Mouse (Mus musculus): ENCODE measurements around the gene 1700123O20Rik.

1700123O20Rik gene

GRCm38 (mm10) chr14:54686063-54686521, at the start of gene 1700123O20Rik:
1700123O20Rik (plus strand) TSS chr14:54686216.
- DNase-seq (ENCODE audit: low read depth, low spot score) = peak; percentile 77

- DNase-seq (ENCODE audit: low read depth, low spot score) = no peak
Observed at GRCm38 (mm10) chr14:54636954-54637353, 49.1 kb upstream of the 1700123O20Rik start.

DNA sequence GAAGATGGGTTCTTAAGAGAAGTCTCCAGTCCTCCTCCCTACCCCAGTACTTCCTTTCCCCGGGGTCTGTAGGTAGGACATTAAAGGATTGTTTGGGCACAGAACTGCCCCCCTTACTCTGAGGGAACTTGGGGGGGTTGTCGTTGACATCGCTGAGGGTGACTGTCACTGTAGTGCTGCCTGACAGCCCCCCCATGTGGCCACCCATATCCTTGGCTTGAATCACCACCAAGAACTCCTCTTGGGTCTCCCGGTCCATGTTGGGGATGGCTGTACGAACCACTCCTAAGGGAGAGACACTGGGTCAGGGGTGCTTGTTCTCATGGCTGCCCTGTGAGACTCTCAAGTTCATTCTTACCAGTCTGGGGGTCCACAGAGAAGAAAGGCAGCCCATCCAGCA, 47.8 kb upstream of the 1700123O20Rik start:
- DNase-seq (ENCODE audit: low read depth, low spot score) = no peak

DNA sequence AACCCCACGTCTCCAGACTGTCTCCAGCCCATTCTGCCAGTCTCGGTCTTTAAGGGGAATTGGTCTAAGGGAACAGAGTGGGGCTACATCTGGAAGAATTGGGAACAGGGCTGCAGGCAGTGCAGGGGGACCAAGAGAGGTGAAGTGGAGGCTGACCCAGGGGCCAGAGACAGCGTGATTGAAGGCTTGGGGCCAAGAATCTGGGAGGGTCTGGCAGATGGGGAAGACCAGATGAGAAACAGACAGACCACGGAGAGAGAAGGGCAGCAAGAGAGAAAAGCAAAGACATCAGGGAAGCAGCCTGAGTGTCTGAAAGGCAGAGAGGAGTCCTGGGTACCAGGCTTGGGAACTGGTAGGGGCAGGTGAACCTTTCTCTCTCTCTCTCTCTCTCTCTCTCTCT, 45.9 kb upstream of the 1700123O20Rik start:
- no peak for DNase-seq (ENCODE audit: low read depth, low spot score)

DNA sequence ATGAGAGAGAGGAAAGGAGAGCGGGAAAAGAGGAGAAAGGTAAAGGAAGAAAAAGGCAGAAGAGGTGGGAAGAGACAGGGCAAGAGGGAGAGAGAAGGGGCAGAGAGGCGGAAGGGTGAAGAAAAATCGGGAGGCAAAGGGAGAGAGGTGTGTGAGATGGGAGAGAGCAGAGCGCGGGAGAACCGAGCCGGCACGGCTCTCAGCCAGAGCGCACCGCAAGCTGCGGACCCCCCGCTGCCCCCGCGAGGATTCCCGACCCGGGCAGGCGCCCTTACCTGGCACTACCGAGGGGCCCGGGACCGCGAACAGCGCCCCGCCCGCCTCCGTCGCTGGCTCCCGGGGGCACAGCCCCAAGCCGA, 45.1 kb upstream of the 1700123O20Rik start, which contains the start of gene Gm17606:
Gene Gm17606 (plus strand): TSS at position 7 of the 359 bp plus-strand sequence.
- no peak for DNase-seq (ENCODE audit: low read depth, low spot score)

GRCm38 (mm10) chr14:54641305-54641969, 44.6 kb upstream of the 1700123O20Rik start, which contains the start of gene Cdh24:
Cdh24 (minus strand) TSS chr14:54641364.
- peak; percentile 75 for DNase-seq (ENCODE audit: low read depth, low spot score)

DNA sequence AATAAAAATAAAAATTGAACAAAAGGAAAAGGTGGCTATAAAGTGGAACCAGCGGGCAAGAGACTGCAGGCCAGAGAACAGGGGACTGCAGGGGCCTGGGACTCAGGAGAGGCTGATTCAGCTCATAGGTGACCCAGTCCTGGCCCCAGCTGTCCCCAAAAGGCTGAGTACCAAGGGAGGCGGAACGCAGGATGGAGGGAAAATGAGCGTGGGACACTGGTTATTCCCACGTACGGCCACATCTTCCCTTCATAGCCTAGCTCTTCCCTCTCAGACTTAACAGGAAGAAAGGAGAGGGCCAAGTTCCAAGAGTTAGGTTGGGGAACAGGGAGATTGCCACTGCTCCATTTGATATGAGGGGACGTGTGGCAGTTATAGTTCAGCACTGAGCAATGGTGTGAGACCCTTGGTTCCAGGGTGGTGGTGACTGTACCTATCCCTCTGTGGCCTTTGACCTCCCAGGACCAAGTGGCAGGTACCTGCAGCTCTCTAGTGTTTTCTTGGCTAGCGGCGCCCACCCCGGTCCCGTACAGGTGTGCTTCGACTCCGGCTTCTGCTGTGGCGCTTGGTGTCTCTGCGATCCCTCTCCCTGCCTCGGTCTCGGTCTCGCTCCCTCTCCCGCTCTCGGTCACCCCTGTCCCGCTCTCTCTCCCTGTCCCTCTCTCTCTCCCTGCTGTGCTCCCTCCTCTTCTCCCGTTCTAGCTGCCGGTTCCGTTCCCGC, 43.6 kb upstream of the 1700123O20Rik start:
- no peak for DNase-seq (ENCODE audit: low read depth, low spot score)

- no peak for DNase-seq (ENCODE audit: low read depth, low spot score)
Observed at GRCm38 (mm10) chr14:54643011-54643410, 43.0 kb upstream of the 1700123O20Rik start.

GRCm38 (mm10) chr14:54644294-54644693, 41.7 kb upstream of the 1700123O20Rik start:
- DNase-seq (ENCODE audit: low read depth, low spot score) = no peak

DNA sequence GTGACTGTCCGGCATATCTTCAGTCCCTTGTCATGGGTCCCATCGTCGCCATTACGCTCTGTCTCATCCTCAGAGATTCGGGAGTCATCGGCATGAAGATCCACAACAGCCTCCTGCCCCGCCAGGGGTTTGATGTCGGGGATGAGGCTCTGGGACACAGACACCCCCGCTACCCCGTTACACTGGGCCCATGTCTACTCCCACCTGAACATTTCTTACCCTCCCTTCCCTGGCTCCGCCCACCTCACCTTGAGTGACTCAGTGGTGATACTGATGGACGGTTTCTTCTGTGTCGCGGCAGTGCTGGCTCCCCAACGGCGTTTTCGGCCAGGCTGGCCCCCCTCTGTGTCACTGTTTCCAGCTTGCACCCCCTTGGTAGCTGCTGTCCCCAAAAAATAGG, 39.6 kb upstream of the 1700123O20Rik start:
- no peak for DNase-seq (ENCODE audit: low read depth, low spot score)

GRCm38 (mm10) chr14:54646898-54647636, 38.9 kb upstream of the 1700123O20Rik start:
- no peak for DNase-seq (ENCODE audit: low read depth, low spot score)

GRCm38 (mm10) chr14:54647900-54648299, 38.1 kb upstream of the 1700123O20Rik start:
- DNase-seq (ENCODE audit: low read depth, low spot score) = no peak

- peak; percentile 80 for DNase-seq (ENCODE audit: low read depth, low spot score)
Observed at GRCm38 (mm10) chr14:54650621-54651454, 35.2 kb upstream of the 1700123O20Rik start.

DNA sequence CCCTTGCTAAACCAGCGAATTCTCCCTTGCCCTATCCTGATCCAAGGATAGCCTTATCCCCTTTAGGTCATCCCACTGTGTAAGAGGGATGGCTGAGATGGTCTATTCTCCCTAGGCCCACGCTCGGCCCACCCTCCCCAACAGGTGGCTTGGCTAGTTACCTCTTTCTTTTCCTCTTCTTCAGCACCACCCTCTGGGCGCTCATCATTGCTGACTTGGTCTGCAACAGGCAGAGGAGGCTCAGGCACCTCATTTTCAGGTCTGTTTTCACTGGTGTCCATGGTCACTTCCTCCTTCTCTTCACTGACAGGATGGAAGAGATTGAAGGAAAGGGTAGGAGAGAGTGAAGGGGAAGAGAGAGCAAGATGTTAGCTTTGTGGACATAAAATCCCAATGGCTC, 34.5 kb upstream of the 1700123O20Rik start:
- no peak for DNase-seq (ENCODE audit: low read depth, low spot score)

DNA sequence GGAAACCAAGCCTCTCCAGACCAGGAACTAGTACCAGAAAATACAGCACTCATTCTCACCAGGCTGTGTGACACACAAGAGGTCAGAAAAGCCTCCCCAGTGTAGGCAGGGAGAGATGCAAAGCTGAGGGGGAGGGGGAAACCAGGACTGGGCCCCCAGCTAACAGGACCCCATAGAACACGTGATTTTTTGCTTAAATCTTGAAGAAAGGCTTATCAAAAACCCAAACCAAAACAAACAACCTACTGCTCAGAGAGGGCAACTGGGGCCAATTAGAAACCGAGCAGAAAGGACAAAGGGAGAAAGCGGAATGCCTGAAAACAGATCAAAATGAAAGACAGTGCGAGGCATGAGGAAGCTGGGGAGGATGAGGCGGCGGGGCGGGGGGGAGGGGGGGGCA, 33.2 kb upstream of the 1700123O20Rik start:
- DNase-seq (ENCODE audit: low read depth, low spot score) = no peak

DNA sequence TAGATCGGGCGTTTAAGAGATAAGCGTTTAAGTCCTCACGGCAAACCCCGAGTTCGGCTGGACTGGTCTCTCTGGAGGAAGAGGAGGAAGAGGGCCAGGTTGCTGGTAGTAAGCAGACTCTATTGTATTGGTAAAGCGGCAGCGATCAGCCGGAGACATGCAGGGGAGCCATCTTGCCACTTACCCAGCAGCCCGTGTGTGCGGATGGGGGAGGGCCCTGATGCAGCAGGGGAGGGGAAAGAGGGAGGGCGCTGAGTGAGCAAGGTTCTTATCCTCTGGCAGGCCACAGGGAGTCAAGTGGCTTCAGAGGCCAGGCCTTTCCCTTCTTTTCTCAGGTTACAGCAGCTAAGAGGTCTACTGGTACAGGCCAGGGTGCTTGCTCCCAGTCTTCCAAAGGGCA, 32.5 kb upstream of the 1700123O20Rik start:
- DNase-seq (ENCODE audit: low read depth, low spot score) = peak; percentile 76

- DNase-seq (ENCODE audit: low read depth, low spot score) = no peak
Observed at GRCm38 (mm10) chr14:54660009-54660408, 26.0 kb upstream of the 1700123O20Rik start.

DNA sequence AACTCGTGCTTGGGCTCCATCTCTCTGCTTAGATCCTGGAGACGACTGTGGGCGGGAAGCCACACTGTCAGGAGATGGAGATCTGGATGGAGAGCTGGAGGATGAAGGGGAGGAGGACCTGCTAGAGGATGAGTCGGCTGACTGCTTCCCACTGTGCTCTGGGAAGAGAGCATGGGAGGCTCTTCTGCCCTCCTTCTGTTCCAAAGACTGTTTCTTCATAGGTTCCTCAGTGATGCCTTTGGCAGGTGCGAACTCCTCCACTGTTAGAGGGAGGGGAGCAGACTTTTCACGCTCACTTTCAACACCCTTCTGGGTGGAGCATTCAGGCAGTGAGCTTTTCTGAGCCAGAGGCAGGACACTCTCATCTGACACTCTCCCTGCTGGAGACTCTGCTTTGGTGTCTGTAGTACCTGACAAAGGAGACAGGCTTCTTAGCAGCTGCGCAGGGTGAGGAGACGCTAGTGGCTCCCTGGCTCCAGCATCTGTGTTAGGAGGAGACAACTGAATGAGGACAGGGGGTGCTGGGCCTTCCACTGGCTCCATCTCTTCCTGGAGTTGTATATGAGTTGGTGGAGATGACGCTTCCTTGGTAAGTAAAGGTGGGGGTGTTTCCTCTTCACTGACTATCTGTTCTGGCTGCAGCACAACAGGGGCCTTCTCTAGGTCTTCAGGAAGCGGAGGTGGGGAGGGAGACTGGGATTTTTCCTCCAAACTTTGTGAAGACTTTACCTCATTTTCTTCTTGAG, 21.4 kb upstream of the 1700123O20Rik start:
- DNase-seq (ENCODE audit: low read depth, low spot score) = no peak

GRCm38 (mm10) chr14:54669381-54669780, 16.6 kb upstream of the 1700123O20Rik start:
- DNase-seq (ENCODE audit: low read depth, low spot score) = no peak

DNA sequence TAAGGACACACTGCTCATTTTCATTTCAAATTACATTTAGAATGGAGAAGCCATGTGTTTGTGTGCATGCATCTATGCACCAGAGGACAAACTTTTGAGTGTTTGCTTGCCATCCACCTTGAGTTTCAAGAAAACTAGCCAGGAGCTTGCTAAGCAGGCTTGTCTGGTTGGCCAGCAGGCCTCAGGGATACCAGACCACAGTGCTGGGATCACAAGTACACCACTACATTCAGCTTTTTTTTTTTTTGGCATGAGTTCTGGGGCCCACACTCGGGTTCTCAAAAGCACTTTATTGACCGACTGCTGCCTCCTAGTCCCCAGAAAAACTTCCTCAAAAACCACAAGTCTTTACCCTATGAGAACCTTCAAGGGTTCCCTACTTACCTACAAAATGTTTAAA, 11.7 kb upstream of the 1700123O20Rik start:
- no peak for DNase-seq (ENCODE audit: low read depth, low spot score)

- no peak for DNase-seq (ENCODE audit: low read depth, low spot score)
Observed at GRCm38 (mm10) chr14:54676290-54676689, 9.7 kb upstream of the 1700123O20Rik start.

All from brain, embryonic 18.5 days (tissue).